Mouse (Mus musculus) hematopoietic stem cell, adult 5-6 weeks (primary cell): ENCODE data around the gene Ezh1. TPM values are rescaled to one million over a fixed set of nuclear protein-coding genes. Genes with fewer than 3 reads are reported as not detected.

Source experiments
- ATAC-seq, 2 experiments: fragments of 125-278 bp in 1 of 2; replicated peaks in 1 of 2; 2 replicates each; pipeline ENCODE4 v1.8.0; 2016 to 2017; ENCODE audit warnings: inconsistent platforms in 2 of 2, mild to moderate bottlenecking in 2 of 2, moderate number of reproducible peaks in 2 of 2, low read depth in 1 of 2, moderate TSS enrichment in 1 of 2; ENCODE audit not compliant: low FRiP score in 2 of 2, poor library complexity in 2 of 2, severe bottlenecking in 2 of 2, insufficient read depth in 1 of 2, low TSS enrichment in 1 of 2
- total RNA-seq: library from RNA; stranded (forward); fragments of 172-1452, 232-1000 nt; gene quantifications from 2 replicates; pipeline ENCODE4 v1.2.3, GENCODE M21; 2017

The Ezh1 gene
- total RNA-seq, 1 experiment from 2014 or later = 45.0 TPM

DNA sequence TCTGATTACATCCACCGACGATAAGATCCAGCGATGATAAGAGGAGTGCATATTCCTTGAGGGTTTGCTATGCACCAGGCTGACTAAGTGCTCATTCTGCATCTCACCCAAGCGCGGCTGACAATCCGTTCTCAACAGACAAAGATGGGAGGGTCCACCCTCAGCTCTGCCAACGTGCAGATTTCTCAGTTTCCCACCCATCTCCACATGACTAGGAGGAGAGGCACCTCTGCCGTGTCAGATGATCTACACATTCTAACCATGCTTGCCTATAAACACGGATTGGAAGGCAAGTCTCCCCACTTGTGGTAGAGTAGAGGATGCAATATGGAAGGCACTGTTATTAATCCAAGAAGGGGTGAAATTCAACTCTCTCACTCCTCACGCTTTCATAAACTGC lies 77.5 kb downstream of the Ezh1 start:
- ATAC-seq = no peak

- ATAC-seq = no peak
Observed at GRCm38 (mm10) chr11:101146377-101146776, 79.9 kb downstream of the Ezh1 start.

- peak; percentile 77 to 80 for ATAC-seq
Observed at GRCm38 (mm10) chr11:101143338-101144225, 82.7 kb downstream of the Ezh1 start.

DNA sequence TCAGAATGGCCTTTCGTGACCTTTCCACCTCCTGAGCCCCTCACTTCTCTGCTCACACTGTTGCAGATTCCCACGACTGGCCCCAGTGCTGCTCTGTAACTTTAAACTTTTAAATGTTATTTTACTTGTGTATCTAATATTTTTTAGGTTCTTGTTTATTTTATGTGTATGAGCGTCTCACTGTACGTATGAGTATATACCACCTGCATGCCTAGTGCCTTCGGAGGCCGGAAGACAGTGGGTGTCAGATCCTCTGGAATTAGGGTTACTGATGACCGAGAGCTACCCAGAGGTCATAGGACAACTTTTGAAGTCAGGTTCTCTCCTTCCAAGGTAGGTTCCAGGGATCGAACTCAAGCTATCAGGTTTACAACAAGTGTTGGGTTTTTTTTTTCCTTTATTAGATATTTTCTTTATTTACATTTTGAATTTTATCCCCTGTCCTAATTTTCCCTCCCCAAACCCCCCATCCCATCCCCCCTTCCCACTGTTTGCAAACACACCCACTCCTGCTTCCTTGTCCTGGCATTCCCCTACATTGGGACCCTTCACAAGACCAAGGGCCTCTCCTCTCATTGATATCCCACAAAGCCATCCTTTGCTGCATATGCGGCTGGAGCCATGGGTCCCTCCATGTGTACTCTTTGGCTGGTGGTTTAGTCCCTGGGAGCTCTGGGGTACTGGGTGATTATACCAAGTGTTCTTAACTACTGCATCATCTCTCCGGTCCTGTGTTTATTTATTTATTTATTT lies 83.9 kb downstream of the Ezh1 start:
- ATAC-seq = no peak

Other genes starting within 250 kb of the Ezh1 start
- gene Atp6v0a1, start 217.0 kb downstream of the Ezh1 start, total RNA-seq = 7.5 and 32.6 TPM in 2 replicates
- gene Naglu, start 156.5 kb downstream of the Ezh1 start, total RNA-seq = 16.4 and 20.6 TPM in 2 replicates
- gene Hsd17b1, start 148.1 kb downstream of the Ezh1 start, total RNA-seq = not detected in 2 replicates
- gene Coasy, start 143.9 kb downstream of the Ezh1 start, total RNA-seq = 20.0 and 21.7 TPM in 2 replicates
- 36.5 and 57.0 TPM in 2 replicates for gene Mlx, start 139.2 kb downstream of the Ezh1 start, total RNA-seq
- 34.5 and 60.5 TPM in 2 replicates for gene Psmc3ip, start 131.0 kb downstream of the Ezh1 start, total RNA-seq
- 30.9 and 38.8 TPM in 2 replicates for gene Retreg3, start 106.6 kb downstream of the Ezh1 start, total RNA-seq
- gene Tubg1, start 106.5 kb downstream of the Ezh1 start, total RNA-seq = 30.0 and 47.4 TPM in 2 replicates
- gene Tubg2, start 70.6 kb downstream of the Ezh1 start, total RNA-seq = not detected in 2 replicates
- 0.31 TPM in 1 of 2 replicates, not detected in the other for gene Cntnap1, start 55.9 kb downstream of the Ezh1 start, total RNA-seq
- gene Plekhh3, start 55.1 kb downstream of the Ezh1 start, total RNA-seq = 0.50 TPM in 1 of 2 replicates, not detected in the other
- gene Ccr10, start 51.0 kb downstream of the Ezh1 start, total RNA-seq = not detected in 2 replicates
- 6.9 TPM in 1 of 2 replicates, not detected in the other for gene Ramp2, start 19.6 kb upstream of the Ezh1 start, total RNA-seq
- 55.0 and 59.3 TPM in 2 replicates for gene Vps25, start 27.2 kb upstream of the Ezh1 start, total RNA-seq
- 0.63 TPM in 1 of 2 replicates, not detected in the other for gene Wnk4, start 34.1 kb upstream of the Ezh1 start, total RNA-seq
- gene Cntd1, start 52.5 kb upstream of the Ezh1 start, total RNA-seq = 1.3 and 2.4 TPM in 2 replicates
- gene Coa3, start 52.7 kb upstream of the Ezh1 start, total RNA-seq = 24.6 and 33.0 TPM in 2 replicates
- 139 and 177 TPM in 2 replicates for gene Becn1, start 75.8 kb upstream of the Ezh1 start, total RNA-seq
- 101 and 128 TPM in 2 replicates for gene Psme3, start 89.8 kb upstream of the Ezh1 start, total RNA-seq
- gene Aoc2, start 98.6 kb upstream of the Ezh1 start, total RNA-seq = 1.1 and 2.6 TPM in 2 replicates
- gene Aoc3, start 104.1 kb upstream of the Ezh1 start, total RNA-seq = 0.10 TPM in 1 of 2 replicates, not detected in the other
- gene G6pc, start 141.1 kb upstream of the Ezh1 start, total RNA-seq = not detected in 2 replicates
- gene Aarsd1, start 191.2 kb upstream of the Ezh1 start, total RNA-seq = 46.5 and 52.0 TPM in 2 replicates
- gene Gm27029, start 198.3 kb upstream of the Ezh1 start, total RNA-seq = 1.6 TPM in 1 of 2 replicates, not detected in the other
- 4.8 and 7.0 TPM in 2 replicates for gene Rundc1, start 198.6 kb upstream of the Ezh1 start, total RNA-seq
- gene Ptges3l, start 198.9 kb upstream of the Ezh1 start, total RNA-seq = 1.0 TPM in 1 of 2 replicates, not detected in the other
- 2,436 and 4,983 TPM in 2 replicates for gene Rpl27, start 215.8 kb upstream of the Ezh1 start, total RNA-seq
- gene Ifi35, start 221.9 kb upstream of the Ezh1 start, total RNA-seq = 34.3 and 37.2 TPM in 2 replicates
- 5.3 and 5.8 TPM in 2 replicates for gene Rnd2, start 238.5 kb upstream of the Ezh1 start, total RNA-seq
- 22.9 and 29.3 TPM in 2 replicates for gene Vat1, start 239.8 kb upstream of the Ezh1 start, total RNA-seq